Mouse (Mus musculus): ENCODE measurements around the gene Stat3. TPM values are rescaled to one million over a fixed set of nuclear protein-coding genes. Genes with fewer than 3 reads are reported as not detected.

The Stat3 gene
- polyA plus RNA-seq, 1 experiment from 2014 or later, result 49.2 TPM

DNA sequence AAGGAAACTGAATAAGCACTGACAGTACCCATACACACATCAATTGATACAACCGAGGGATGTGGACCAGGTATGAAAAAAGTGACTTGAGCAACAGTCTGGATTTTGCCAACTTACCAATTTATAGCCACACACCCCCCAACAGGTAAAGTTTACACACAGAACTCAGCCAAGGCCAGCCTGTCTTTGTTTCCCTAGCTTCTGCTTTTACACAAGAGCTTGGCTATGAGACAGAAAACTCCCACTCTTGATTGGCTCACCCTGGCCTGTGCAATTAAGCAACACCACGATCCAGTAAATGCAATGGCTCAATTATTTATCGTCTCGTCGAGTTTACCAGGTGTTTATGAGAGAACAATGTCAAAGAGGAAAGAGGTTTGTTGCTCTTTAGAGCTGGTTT, 1.2 kb downstream of the Stat3 start:
- H3K4me1 ChIP-seq (ENCODE audit: control insufficient read depth, insufficient read depth, low read depth, low read length), result peaks cover 14% of the 10 kb centered on the region
- H3K27ac ChIP-seq (ENCODE audit: low read depth, low read length), result no peak overlapping the region
- H3K36me3 ChIP-seq (ENCODE audit: control insufficient read depth, insufficient read depth, low read length), result no peaks in the 10 kb centered on the region
- H3K27me3 ChIP-seq (replicated peaks; ENCODE audit: control insufficient read depth, insufficient read depth, low read length), result no peaks in the 10 kb centered on the region
- H3K4me3 ChIP-seq (ENCODE audit: low read length), result peak overlapping the region; percentile 94
- 18% methylated on average over 5 of the region's 5 CpGs for WGBS
- peak overlapping the region; percentile 76 for H3K4me2 ChIP-seq (ENCODE audit: low read length)
- no peak overlapping the region for H3K9ac ChIP-seq (ENCODE audit: low read depth, low read length)
- no peaks in the 10 kb centered on the region for H3K9me3 ChIP-seq (ENCODE audit: control insufficient read depth, low read length)
- ATAC-seq, result no peak

DNA sequence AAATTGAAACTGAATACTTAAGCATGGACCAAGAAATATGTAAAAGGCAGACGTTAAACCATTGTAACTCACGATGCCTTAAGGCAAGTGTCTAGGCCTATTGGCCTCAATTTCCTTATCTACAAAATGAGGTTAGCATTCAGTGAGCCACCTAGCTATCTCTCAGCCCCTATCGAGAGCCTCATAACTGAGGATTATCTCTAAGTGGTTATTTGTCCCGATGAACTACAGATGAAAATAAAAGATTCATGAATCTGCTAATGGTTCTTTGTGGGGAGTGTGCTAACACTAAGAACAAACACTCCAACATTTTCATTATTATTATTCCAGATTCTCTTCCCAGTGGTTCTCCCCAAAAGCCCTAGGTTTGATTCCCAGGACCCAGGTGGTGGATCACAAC, 2.0 kb downstream of the Stat3 start:
- Histone ChIP-seq H3K27me3 (replicated peaks; ENCODE audit: control insufficient read depth, insufficient read depth, low read length) (no peaks in the 10 kb centered on the region), H3K4me3 (ENCODE audit: low read length) (no peak overlapping the region), H3K9me3 (ENCODE audit: control insufficient read depth, low read length) (no peaks in the 10 kb centered on the region), H3K4me1 (ENCODE audit: control insufficient read depth, insufficient read depth, low read depth, low read length) (peaks cover 14% of the 10 kb centered on the region), H3K27ac (ENCODE audit: low read depth, low read length) (no peak overlapping the region), H3K36me3 (ENCODE audit: control insufficient read depth, insufficient read depth, low read length) (no peaks in the 10 kb centered on the region), H3K9ac (ENCODE audit: low read depth, low read length) (no peak overlapping the region), H3K4me2 (ENCODE audit: low read length) (peak overlapping the region; percentile 22; the same call in 1 of the 2 replicates)
- WGBS, result 72% methylated on average over 4 of the region's 4 CpGs
- ATAC-seq, result no peak

DNA sequence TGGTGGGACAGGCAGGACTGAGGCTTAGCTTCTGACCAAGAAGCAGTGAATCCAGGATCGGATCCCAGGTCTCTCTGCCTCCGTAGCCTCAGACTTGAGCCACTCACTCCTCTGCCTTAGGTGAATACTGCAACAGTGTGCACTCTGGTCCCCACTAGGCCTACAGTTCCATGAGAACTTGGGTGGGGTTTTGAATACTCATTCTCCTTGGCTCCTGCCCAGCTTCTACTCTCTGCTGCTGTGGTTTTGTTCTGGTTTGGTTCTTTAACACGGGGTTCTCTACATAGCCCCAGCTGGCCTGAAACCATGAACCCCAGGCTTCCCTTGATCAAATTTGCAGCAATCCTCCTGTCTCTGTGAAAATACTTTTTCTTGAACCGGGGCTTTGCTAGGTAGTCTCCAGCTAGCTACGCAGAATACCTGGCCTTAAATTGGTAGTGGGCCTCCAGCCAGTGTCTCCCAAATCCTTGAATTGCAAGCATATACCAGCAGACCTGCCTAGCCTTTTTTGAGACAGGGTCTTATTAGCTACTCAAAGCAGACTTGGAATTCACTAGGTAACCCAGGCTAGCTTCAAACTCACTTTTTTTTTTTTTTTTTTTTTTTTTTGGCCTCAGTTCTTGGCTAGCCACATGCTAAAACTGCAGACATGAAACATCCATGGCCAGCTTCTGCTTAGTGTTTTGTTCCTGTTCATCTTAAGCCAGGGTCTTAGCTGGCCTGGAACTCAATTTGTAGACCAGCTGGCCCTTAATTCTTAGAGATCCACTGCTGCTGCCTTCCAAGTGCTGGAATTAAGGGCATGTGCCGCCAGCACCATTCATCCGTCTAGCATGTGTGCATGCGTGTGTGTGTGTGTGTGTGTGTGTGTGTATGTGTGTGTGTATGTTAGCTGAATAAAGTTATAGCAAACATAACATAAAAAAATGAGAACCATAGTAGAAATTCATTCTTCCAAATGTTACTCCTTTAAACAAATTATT, 3.7 kb downstream of the Stat3 start:
- H3K4me1 ChIP-seq (ENCODE audit: control insufficient read depth, insufficient read depth, low read depth, low read length), result peaks cover 14% of the 10 kb centered on the region
- no peak overlapping the region for H3K9ac ChIP-seq (ENCODE audit: low read depth, low read length)
- H3K4me3 ChIP-seq (ENCODE audit: low read length), result no peak overlapping the region
- H3K27ac ChIP-seq (ENCODE audit: low read depth, low read length), result no peak overlapping the region
- no peak overlapping the region for H3K4me2 ChIP-seq (ENCODE audit: low read length)
- no peak for ATAC-seq
- no peaks in the 10 kb centered on the region for H3K27me3 ChIP-seq (replicated peaks; ENCODE audit: control insufficient read depth, insufficient read depth, low read length)
- WGBS, result 79% methylated on average over 8 of the region's 8 CpGs
- no peaks in the 10 kb centered on the region for H3K9me3 ChIP-seq (ENCODE audit: control insufficient read depth, low read length)
- H3K36me3 ChIP-seq (ENCODE audit: control insufficient read depth, insufficient read depth, low read length), result no peaks in the 10 kb centered on the region

DNA sequence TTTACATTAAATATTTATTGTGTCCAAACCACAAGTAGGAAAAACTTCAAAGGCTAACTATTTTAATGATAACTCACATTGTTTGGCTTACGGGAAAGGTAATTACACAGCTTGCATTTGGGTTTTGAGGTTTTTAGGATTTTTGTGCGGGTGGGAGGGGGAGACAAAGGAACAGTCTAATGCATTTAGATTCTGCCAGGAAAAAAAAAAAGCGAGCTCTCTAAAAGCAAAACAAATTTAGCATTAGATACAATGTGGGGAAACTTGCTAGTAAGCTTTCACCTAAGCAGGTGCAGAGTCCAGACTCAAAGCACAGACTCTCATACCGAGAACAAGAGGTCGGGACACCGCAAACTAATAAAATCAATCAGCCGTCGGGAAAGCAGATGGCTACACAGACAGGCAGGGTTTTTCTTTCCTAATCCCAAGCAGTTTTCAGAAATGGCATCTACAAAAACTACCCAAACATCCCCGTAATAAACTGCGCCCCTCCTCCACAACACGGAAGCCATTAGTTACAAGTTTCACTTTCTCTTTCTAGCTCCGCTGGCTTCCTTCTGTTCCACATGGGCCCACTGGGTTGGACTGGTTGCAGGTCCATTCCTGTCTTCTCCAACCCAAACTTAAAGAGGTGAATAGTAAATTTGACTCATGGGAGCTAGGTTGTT, 8.0 kb downstream of the Stat3 start:
- no peak overlapping the region for H3K4me3 ChIP-seq (ENCODE audit: low read length)
- WGBS, result 64% methylated on average over 12 of the region's 12 CpGs
- no peak overlapping the region for H3K4me2 ChIP-seq (ENCODE audit: low read length)
- H3K36me3 ChIP-seq (ENCODE audit: control insufficient read depth, insufficient read depth, low read length), result no peaks in the 10 kb centered on the region
- H3K4me1 ChIP-seq (ENCODE audit: control insufficient read depth, insufficient read depth, low read depth, low read length), result no peaks in the 10 kb centered on the region; the same call in 1 of the 2 replicates
- no peaks in the 10 kb centered on the region for H3K27me3 ChIP-seq (replicated peaks; ENCODE audit: control insufficient read depth, insufficient read depth, low read length)
- H3K27ac ChIP-seq (ENCODE audit: low read depth, low read length), result no peak overlapping the region
- no peak overlapping the region for H3K9ac ChIP-seq (ENCODE audit: low read depth, low read length)
- ATAC-seq, result no peak
- no peaks in the 10 kb centered on the region for H3K9me3 ChIP-seq (ENCODE audit: control insufficient read depth, low read length)

DNA sequence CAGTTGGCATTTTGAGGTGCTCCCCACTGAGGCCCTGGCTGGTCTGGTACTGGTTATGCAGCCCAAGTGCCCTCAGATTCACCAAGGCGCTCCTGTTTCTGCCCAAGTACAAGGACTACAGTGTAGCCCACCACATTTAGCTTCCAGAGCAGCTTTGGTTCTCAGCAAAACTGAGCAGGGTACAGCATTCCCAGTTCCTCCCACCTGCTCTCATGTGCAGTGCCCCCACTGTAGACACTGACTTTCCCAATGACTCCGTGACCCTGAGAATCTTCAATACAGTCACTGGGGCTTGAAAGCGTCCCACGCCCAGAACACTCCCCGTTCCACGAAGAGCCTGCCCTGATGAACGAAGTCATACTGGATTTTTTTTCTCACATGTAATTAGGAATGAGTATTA, 8.7 kb downstream of the Stat3 start:
- Histone ChIP-seq H3K27me3 (replicated peaks; ENCODE audit: control insufficient read depth, insufficient read depth, low read length) (no peaks in the 10 kb centered on the region), H3K27ac (ENCODE audit: low read depth, low read length) (no peak overlapping the region), H3K36me3 (ENCODE audit: control insufficient read depth, insufficient read depth, low read length) (no peaks in the 10 kb centered on the region), H3K4me1 (ENCODE audit: control insufficient read depth, insufficient read depth, low read depth, low read length) (no peaks in the 10 kb centered on the region), H3K4me2 (ENCODE audit: low read length) (no peak overlapping the region), H3K9ac (ENCODE audit: low read depth, low read length) (no peak overlapping the region), H3K9me3 (ENCODE audit: control insufficient read depth, low read length) (no peaks in the 10 kb centered on the region), H3K4me3 (ENCODE audit: low read length) (no peak overlapping the region)
- ATAC-seq, result no peak
- WGBS, result 73% methylated on average over 7 of the region's 7 CpGs

DNA sequence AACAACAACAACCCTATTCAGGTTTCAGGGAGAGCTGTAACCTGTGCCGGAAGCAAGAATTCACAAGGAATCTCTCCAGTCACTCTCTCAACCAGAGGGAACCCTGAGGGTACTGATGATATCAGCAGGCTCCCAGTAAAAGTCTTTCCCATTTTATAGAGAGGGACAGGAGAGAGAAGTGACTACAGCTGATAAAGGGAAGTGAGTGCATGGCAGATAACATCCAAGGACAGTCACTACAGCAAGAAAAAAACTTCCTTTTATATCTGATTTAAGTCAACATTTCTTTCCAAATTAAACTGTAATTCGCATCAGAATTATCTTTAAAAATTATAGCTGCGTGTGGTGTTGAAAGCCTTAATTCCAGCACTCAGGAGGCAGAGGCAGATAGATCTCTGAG, 12.0 kb downstream of the Stat3 start:
- no peak for ATAC-seq
- H3K27ac ChIP-seq (ENCODE audit: low read depth, low read length), result no peak overlapping the region
- no peak overlapping the region for H3K9ac ChIP-seq (ENCODE audit: low read depth, low read length)
- no peak overlapping the region for H3K4me2 ChIP-seq (ENCODE audit: low read length)
- no peaks in the 10 kb centered on the region for H3K4me1 ChIP-seq (ENCODE audit: control insufficient read depth, insufficient read depth, low read depth, low read length)
- H3K36me3 ChIP-seq (ENCODE audit: control insufficient read depth, insufficient read depth, low read length), result no peaks in the 10 kb centered on the region
- H3K4me3 ChIP-seq (ENCODE audit: low read length), result no peak overlapping the region
- H3K9me3 ChIP-seq (ENCODE audit: control insufficient read depth, low read length), result no peaks in the 10 kb centered on the region
- WGBS, result 93% methylated on average over 3 of the region's 3 CpGs
- H3K27me3 ChIP-seq (replicated peaks; ENCODE audit: control insufficient read depth, insufficient read depth, low read length), result no peaks in the 10 kb centered on the region

DNA sequence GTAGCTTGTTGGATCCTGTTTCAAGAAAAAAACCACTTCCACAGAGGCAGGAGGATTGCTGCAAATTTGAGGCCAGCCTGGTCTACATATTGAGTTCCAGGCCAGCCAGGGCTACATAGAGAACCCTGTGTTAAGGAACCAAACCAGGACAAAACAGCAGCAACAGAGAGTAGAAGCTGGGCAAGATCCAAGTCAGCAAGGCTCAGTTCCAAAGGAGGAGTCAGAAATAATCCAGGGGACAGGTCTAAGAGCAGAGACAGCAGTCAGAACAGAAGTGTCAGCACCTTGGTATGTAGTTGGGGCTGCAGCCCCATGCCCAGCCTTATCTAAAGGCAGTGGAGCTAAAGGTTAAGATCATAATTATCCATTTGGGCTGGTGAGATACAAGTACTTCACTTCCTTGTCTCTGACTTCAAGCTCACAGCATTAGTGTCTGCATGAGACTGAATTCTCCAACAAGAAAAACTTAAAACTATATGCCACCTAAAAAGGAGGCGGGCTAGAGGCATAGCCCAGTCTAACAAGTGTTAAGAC, 14.9 kb downstream of the Stat3 start:
- H3K9ac ChIP-seq (ENCODE audit: low read depth, low read length), result no peak overlapping the region
- H3K27ac ChIP-seq (ENCODE audit: low read depth, low read length), result no peak overlapping the region
- H3K4me3 ChIP-seq (ENCODE audit: low read length), result no peak overlapping the region
- H3K36me3 ChIP-seq (ENCODE audit: control insufficient read depth, insufficient read depth, low read length), result no peaks in the 10 kb centered on the region
- no peak overlapping the region for H3K4me2 ChIP-seq (ENCODE audit: low read length)
- H3K27me3 ChIP-seq (replicated peaks; ENCODE audit: control insufficient read depth, insufficient read depth, low read length), result no peaks in the 10 kb centered on the region
- 93% methylated on average over 1 of the region's 1 CpGs for WGBS
- no peak for ATAC-seq
- no peaks in the 10 kb centered on the region for H3K4me1 ChIP-seq (ENCODE audit: control insufficient read depth, insufficient read depth, low read depth, low read length)
- H3K9me3 ChIP-seq (ENCODE audit: control insufficient read depth, low read length), result no peaks in the 10 kb centered on the region

DNA sequence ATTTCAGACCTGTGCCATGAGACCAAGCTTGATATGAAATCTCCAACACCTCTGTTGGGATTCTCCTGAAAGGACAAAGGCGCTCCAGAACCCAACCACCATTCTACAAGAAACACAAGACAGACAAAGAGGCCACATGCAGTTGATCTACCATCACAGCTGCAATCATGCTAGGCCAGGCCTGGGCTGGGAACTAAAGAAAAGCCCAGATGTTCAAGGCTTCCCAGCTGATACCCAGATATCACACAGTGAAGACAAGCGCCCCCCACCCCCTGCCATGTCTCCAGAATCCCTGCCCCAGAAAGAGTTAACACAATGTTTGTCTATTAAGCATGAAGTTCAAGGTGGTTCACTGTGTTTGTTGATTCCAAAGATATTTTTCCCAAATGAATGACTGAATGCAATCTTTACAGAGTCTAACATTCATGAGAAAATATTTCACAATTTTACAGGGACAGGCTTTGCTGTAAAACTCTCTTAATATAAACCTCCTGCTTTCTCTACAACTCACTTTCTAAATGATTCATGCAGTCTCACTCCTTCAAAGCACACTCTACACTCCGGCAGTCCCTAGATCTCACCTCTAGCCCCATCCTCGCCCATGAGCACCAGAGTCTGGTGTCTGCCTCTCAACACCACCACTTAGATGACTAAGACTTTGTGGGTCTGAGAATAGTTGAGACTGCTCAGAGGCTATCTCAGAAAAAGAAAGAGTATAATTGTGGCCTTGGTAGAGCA, 18.3 kb downstream of the Stat3 start:
- WGBS, result 89% methylated on average over 4 of the region's 4 CpGs
- H3K9me3 ChIP-seq (ENCODE audit: control insufficient read depth, low read length), result no peaks in the 10 kb centered on the region
- H3K27me3 ChIP-seq (replicated peaks; ENCODE audit: control insufficient read depth, insufficient read depth, low read length), result no peaks in the 10 kb centered on the region
- ATAC-seq, result no peak
- no peak overlapping the region for H3K4me3 ChIP-seq (ENCODE audit: low read length)
- H3K4me1 ChIP-seq (ENCODE audit: control insufficient read depth, insufficient read depth, low read depth, low read length), result no peaks in the 10 kb centered on the region
- H3K27ac ChIP-seq (ENCODE audit: low read depth, low read length), result no peak overlapping the region
- no peaks in the 10 kb centered on the region for H3K36me3 ChIP-seq (ENCODE audit: control insufficient read depth, insufficient read depth, low read length)
- no peak overlapping the region for H3K9ac ChIP-seq (ENCODE audit: low read depth, low read length)
- H3K4me2 ChIP-seq (ENCODE audit: low read length), result no peak overlapping the region
